Mouse (Mus musculus) liver, embryonic 15.5 days (tissue): ENCODE data around the gene Pomgnt1. TPM values are rescaled to one million over a fixed set of nuclear protein-coding genes. Genes with fewer than 3 reads are reported as not detected.

Source experiments
- ATAC-seq: fragments of 200-750 bp; cut with Nextera tagmentation; 2 replicates; pipeline ENCODE4 v1.8.0; 2017; ENCODE audit warnings: moderate number of reproducible peaks, mild to moderate bottlenecking, moderate library complexity; ENCODE audit not compliant: insufficient read depth
- H3K27ac ChIP-seq: fragments of 300-500 bp; sonication (generic); replicated peaks from 2 replicates; pipeline ENCODE4 v1.5.1; 2015; ENCODE audit warnings: mild to moderate bottlenecking, inconsistent platforms
- H3K27me3 ChIP-seq: fragments of 300-500 bp; sonication (generic); 2 replicates; pipeline ENCODE4 v1.6.1; 2015; ENCODE audit warnings: mild to moderate bottlenecking, inconsistent platforms
- H3K36me3 ChIP-seq: fragments of 300-500 bp; sonication (generic); replicated peaks from 2 replicates; pipeline ENCODE4 v1.6.1; 2015; ENCODE audit warnings: moderate library complexity, mild to moderate bottlenecking, inconsistent platforms
- H3K4me1 ChIP-seq: fragments of 300-500 bp; sonication (generic); replicated peaks from 2 replicates; pipeline ENCODE4 v1.6.1; 2015; ENCODE audit warnings: inconsistent platforms
- H3K4me2 ChIP-seq: fragments of 300-500 bp; sonication (generic); 2 replicates; pipeline ENCODE4 v1.6.1; 2015; ENCODE audit warnings: moderate library complexity, mild to moderate bottlenecking, inconsistent platforms
- H3K4me3 ChIP-seq: fragments of 300-500 bp; sonication (generic); replicated peaks from 2 replicates; pipeline ENCODE4 v1.5.1; 2015; ENCODE audit warnings: mild to moderate bottlenecking, inconsistent platforms
- H3K9ac ChIP-seq: fragments of 300-500 bp; sonication (generic); 2 replicates; pipeline ENCODE4 v1.6.1; 2015; ENCODE audit warnings: moderate library complexity, mild to moderate bottlenecking, inconsistent platforms
- H3K9me3 ChIP-seq: fragments of 300-500 bp; sonication (generic); replicated peaks from 2 replicates; pipeline ENCODE4 v1.6.1; 2016; ENCODE audit warnings: inconsistent platforms
- WGBS: fragments of 180-500 bp; shearing (Covaris S2); methylation state at CpG from one replicate; pipeline ENCODE4 v1.1.7; 2015; ENCODE audit warnings: mixed read lengths; ENCODE audit not compliant: insufficient replicate concordance; 5-methylcytosine and 5-hydroxymethylcytosine counted together
- polyA plus RNA-seq: library from polyadenylated mRNA; unstranded; fragments of >200 nt; fragmentation: Nextera tagmentation; extraction: Ambion mirVana; gene quantifications from 2 replicates; pipeline ENCODE4 v1.2.1, GENCODE M21; 2015

Pomgnt1 gene
- polyA plus RNA-seq, 1 experiment from 2014 or later = 11.5 TPM

DNA sequence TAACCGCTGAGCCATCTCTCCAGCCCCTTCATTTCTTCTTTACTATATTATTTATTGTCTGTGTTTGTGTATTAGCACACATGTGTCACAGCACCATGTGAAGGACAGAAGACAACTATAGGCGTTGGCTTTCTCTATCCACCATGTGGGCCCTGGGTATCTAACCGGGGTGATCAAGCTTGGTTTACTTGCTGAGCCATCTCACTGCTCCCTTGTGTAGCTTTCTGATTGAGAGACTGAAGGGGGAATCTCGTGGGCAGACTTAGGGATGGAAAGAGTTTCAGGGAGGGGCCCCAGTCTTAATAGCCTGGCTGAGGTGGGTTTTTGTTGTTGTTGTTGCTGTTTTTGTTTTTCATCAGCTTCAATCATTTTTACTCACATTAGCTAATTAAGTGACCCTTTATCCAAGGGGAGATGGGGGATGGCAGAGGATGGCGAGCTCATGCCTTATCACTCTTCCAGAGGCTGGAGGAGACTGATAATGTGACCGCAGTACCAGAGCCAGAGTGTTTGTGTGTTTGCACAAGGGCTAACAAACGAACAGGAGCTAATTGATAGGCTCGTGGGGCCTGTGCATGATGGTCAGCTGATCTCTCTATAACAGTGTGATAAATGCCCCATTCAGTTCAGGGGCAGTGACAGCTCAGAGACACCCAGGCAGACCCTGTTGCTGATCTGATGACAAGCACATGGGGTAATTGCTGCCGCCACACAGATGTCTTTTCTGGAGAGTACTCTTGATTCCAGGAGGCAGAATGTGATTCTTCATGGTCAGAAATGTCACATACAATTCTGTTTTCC, 70.1 kb downstream of the Pomgnt1 start:
- WGBS = 24% methylated on average over 9 of the region's 9 CpGs
- no peaks in the 10 kb centered on the region for H3K36me3 ChIP-seq
- H3K4me1 ChIP-seq = peaks cover 28% of the 10 kb centered on the region
- H3K4me3 ChIP-seq = no peak overlapping the region
- H3K9me3 ChIP-seq = no peaks in the 10 kb centered on the region
- no peaks in the 10 kb centered on the region for H3K27me3 ChIP-seq
- peak overlapping the region; percentile 75 for H3K27ac ChIP-seq
- peak; percentile 98 for ATAC-seq
- peak overlapping the region; percentile 19 for H3K4me2 ChIP-seq
- H3K9ac ChIP-seq = peak overlapping the region; percentile 22; the same call in 1 of the 2 replicates

DNA sequence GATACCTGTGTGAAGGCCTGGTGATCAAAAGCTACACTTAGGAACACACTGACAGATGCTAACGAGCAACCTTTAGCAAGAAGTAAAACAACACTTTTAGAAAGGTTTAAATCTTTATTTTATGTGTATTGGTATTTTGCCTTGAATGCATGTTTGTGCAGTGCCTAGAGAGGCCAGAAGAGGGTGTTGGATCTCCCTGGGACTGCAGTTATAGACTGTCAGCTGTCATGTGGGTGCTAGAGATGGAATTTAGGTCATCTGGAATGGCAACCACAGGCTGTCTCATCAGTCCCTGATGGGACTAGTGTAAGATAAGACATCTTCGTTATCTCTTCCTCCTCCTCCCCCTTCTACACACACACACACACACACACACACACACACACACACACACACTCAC, 74.8 kb downstream of the Pomgnt1 start:
- Histone ChIP-seq H3K27ac (no peak overlapping the region), H3K4me3 (no peak overlapping the region), H3K9ac (no peak overlapping the region), H3K36me3 (no peaks in the 10 kb centered on the region), H3K4me2 (no peak overlapping the region), H3K27me3 (no peaks in the 10 kb centered on the region), H3K9me3 (no peaks in the 10 kb centered on the region), H3K4me1 (peaks cover 18% of the 10 kb centered on the region)
- ATAC-seq = no peak
- WGBS = 52% methylated on average over 2 of the region's 2 CpGs

DNA sequence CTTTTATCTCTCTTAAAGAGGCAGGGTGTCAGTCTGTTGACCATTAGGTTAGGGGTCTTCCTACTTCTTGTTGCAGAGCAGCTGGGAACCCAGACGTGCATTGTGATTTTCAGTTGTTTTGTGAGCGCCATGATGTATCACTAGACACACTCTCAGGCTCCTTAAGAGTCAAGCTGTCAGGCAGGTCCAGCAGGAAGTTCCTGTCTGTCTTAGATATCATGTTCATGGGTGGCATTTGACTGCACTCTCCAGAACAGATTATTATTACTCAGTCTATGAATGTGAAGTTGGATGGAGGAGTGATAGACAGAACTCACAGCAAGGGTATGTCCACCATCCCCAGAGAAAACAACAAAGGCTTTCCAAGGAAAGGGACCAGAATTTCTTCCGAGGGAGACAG, 80.8 kb downstream of the Pomgnt1 start:
- no peaks in the 10 kb centered on the region for H3K9me3 ChIP-seq
- no peak overlapping the region for H3K27ac ChIP-seq
- 28% methylated on average over 3 of the region's 3 CpGs for WGBS
- H3K27me3 ChIP-seq = no peaks in the 10 kb centered on the region
- no peak overlapping the region for H3K9ac ChIP-seq
- no peaks in the 10 kb centered on the region for H3K36me3 ChIP-seq
- H3K4me3 ChIP-seq = no peak overlapping the region
- H3K4me2 ChIP-seq = no peak overlapping the region
- no peak for ATAC-seq
- no peaks in the 10 kb centered on the region for H3K4me1 ChIP-seq

DNA sequence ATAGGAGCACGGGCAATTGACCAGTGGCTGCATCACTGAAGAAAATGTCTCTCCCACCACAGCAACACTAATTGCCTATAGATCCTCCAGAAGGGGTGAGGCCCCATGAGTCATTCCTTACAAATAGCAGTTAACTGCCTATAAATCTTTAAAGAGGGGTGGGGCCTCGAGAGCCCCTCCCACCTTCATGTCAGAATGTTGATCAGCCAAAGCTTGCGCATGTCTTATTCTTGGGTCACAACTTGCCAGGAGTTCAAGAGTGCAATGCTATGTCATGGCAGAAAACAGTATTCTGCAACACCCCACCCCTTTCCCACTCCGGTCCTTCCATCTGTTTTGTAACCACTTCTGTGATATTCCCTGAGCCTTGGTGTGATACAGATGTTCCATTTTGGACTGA, 82.9 kb downstream of the Pomgnt1 start:
- Histone ChIP-seq H3K27me3 (no peaks in the 10 kb centered on the region), H3K4me2 (no peak overlapping the region), H3K9me3 (no peaks in the 10 kb centered on the region), H3K9ac (no peak overlapping the region), H3K27ac (no peak overlapping the region), H3K36me3 (no peaks in the 10 kb centered on the region), H3K4me1 (no peaks in the 10 kb centered on the region), H3K4me3 (no peak overlapping the region)
- WGBS = 68% methylated on average over 4 of the region's 4 CpGs
- ATAC-seq = no peak

DNA sequence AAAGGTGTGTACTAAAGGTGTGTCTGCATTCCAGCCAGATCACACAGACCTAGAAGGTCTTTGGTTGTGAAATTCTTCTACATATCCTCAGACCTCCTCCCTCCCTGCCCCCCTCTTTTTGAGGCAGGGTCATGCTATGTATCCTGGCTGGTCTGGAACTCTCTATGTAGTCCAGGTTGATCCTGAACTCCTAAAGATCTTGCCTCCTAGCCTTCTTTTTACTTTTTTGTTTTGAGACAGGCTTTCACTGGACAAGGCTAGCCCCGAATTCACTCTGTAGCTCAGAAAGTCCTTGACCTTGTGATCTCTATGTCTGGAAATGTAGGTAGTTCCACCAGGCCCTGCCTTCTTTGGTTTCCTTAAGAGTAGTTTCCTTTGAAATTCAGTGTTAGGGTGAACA, 85.3 kb downstream of the Pomgnt1 start:
- H3K27ac ChIP-seq = no peak overlapping the region
- no peak for ATAC-seq
- no peaks in the 10 kb centered on the region for H3K36me3 ChIP-seq
- WGBS = 42% methylated on average over 1 of the region's 1 CpGs
- no peak overlapping the region for H3K4me3 ChIP-seq
- no peak overlapping the region for H3K9ac ChIP-seq
- no peaks in the 10 kb centered on the region for H3K9me3 ChIP-seq
- no peak overlapping the region for H3K4me2 ChIP-seq
- 0 out of 2 replicates have a peak, but pooled peaks cover under 1% of the 10 kb centered on the region for H3K27me3 ChIP-seq
- no peaks in the 10 kb centered on the region for H3K4me1 ChIP-seq

Other genes starting within 250 kb of the Pomgnt1 start
- not detected in 2 replicates for gene Kncn, start 239.4 kb upstream of the Pomgnt1 start, polyA plus RNA-seq
- not detected in 2 replicates for gene 6430628N08Rik, start 233.2 kb upstream of the Pomgnt1 start, polyA plus RNA-seq
- not detected in 2 replicates for gene Dmbx1, start 183.9 kb upstream of the Pomgnt1 start, polyA plus RNA-seq
- 10.0 and 12.7 TPM in 2 replicates for gene Faah, start 105.9 kb upstream of the Pomgnt1 start, polyA plus RNA-seq
- gene Nsun4, start 70.0 kb upstream of the Pomgnt1 start, polyA plus RNA-seq = 9.0 and 9.8 TPM in 2 replicates
- gene Uqcrh, start 48.8 kb upstream of the Pomgnt1 start, polyA plus RNA-seq = 303 and 305 TPM in 2 replicates
- gene Lrrc41, start 48.6 kb upstream of the Pomgnt1 start, polyA plus RNA-seq = 25.5 and 27.6 TPM in 2 replicates
- gene Rad54l, start 150 bp upstream of the Pomgnt1 start, polyA plus RNA-seq = 26.0 and 26.8 TPM in 2 replicates
- gene Lurap1, start 27.5 kb downstream of the Pomgnt1 start, polyA plus RNA-seq = 0.16 and 0.32 TPM in 2 replicates
- gene Tspan1, start 43.8 kb downstream of the Pomgnt1 start, polyA plus RNA-seq = 0.07 TPM in 1 of 2 replicates, not detected in the other
- gene 1700042G07Rik, start 49.5 kb downstream of the Pomgnt1 start, polyA plus RNA-seq = not detected in 2 replicates
- gene Gm49337, start 49.5 kb downstream of the Pomgnt1 start, polyA plus RNA-seq = not detected in 2 replicates
- 0.51 and 0.63 TPM in 2 replicates for gene Pik3r3, start 97.8 kb downstream of the Pomgnt1 start, polyA plus RNA-seq